Mouse (Mus musculus): Measurements from ENCODE around the gene 0610010K14Rik. TPM values are rescaled to one million over a fixed set of nuclear protein-coding genes. Genes with fewer than 3 reads are reported as not detected.
A peak's percentile ranks its signal among the peaks of the same experiment; 100 is the strongest.

The 0610010K14Rik gene
- polyA plus RNA-seq, 1 experiment from 2014 or later: 183 TPM

- peak overlapping the region; percentile 25; the same call in 1 of the 2 replicates for H3K4me3 ChIP-seq (ENCODE audit: low read depth, low read length)
- no peak overlapping the region for H3K27ac ChIP-seq (ENCODE audit: low read depth, low read length)
- H3K9me3 ChIP-seq (ENCODE audit: control insufficient read depth, low read length): no peaks in the 10 kb centered on the region
- H3K4me2 ChIP-seq (ENCODE audit: low read depth): peak overlapping the region; percentile 47
- H3K9ac ChIP-seq (ENCODE audit: low read length): no peak overlapping the region
- no peaks in the 10 kb centered on the region for H3K36me3 ChIP-seq (ENCODE audit: control insufficient read depth, insufficient read depth, low read length)
- H3K4me1 ChIP-seq (ENCODE audit: control insufficient read depth, insufficient read depth, low read length): peaks cover 26% of the 10 kb centered on the region
- H3K27me3 ChIP-seq (ENCODE audit: control insufficient read depth, insufficient read depth, low read length): peaks cover 48% of the 10 kb centered on the region
- no peak for ATAC-seq (ENCODE audit: insufficient read depth, low FRiP score, low TSS enrichment)
- no peak for DNase-seq (ENCODE audit: low spot score)
- WGBS: 4% methylated on average over 18 of the region's 18 CpGs
These were observed 22.9 kb downstream of the 0610010K14Rik start for GRCm38 (mm10) chr11:70214856-70215209.

- ATAC-seq (ENCODE audit: insufficient read depth, low FRiP score, low TSS enrichment): peak; percentile 31; the same call in 1 of the 2 replicates
- Histone ChIP-seq H3K4me3 (ENCODE audit: low read depth, low read length) (peak overlapping the region; percentile 25), H3K27ac (ENCODE audit: low read depth, low read length) (no peak overlapping the region), H3K4me2 (ENCODE audit: low read depth) (peak overlapping the region; percentile 47), H3K9ac (ENCODE audit: low read length) (peak overlapping the region; percentile 28), H3K36me3 (ENCODE audit: control insufficient read depth, insufficient read depth, low read length) (no peaks in the 10 kb centered on the region), H3K27me3 (ENCODE audit: control insufficient read depth, insufficient read depth, low read length) (peaks cover 48% of the 10 kb centered on the region), H3K4me1 (ENCODE audit: control insufficient read depth, insufficient read depth, low read length) (peaks cover 23% of the 10 kb centered on the region), H3K9me3 (ENCODE audit: control insufficient read depth, low read length) (no peaks in the 10 kb centered on the region)
- DNase-seq (ENCODE audit: low spot score): no peak
- WGBS: 1% methylated on average over 46 of the region's 46 CpGs
These were observed 23.4 kb downstream of the 0610010K14Rik start for GRCm38 (mm10) chr11:70214191-70214855.

GRCm38 (mm10) chr11:70213736-70214135, 24.0 kb downstream of the 0610010K14Rik start:
- Histone ChIP-seq H3K36me3 (ENCODE audit: control insufficient read depth, insufficient read depth, low read length) (no peaks in the 10 kb centered on the region), H3K4me2 (ENCODE audit: low read depth) (peak overlapping the region; percentile 47), H3K9me3 (ENCODE audit: control insufficient read depth, low read length) (no peaks in the 10 kb centered on the region), H3K27me3 (ENCODE audit: control insufficient read depth, insufficient read depth, low read length) (peaks cover 48% of the 10 kb centered on the region), H3K4me3 (ENCODE audit: low read depth, low read length) (peak overlapping the region; percentile 25), H3K4me1 (ENCODE audit: control insufficient read depth, insufficient read depth, low read length) (peaks cover 17% of the 10 kb centered on the region), H3K9ac (ENCODE audit: low read length) (peak overlapping the region; percentile 28), H3K27ac (ENCODE audit: low read depth, low read length) (no peak overlapping the region)
- 7% methylated on average over 26 of the region's 26 CpGs for WGBS
- no peak for ATAC-seq (ENCODE audit: insufficient read depth, low FRiP score, low TSS enrichment)
- DNase-seq (ENCODE audit: low spot score): no peak

- no peak for ATAC-seq (ENCODE audit: insufficient read depth, low FRiP score, low TSS enrichment)
- 12% methylated on average over 9 of the region's 9 CpGs for WGBS
- H3K27me3 ChIP-seq (ENCODE audit: control insufficient read depth, insufficient read depth, low read length): peaks cover 48% of the 10 kb centered on the region
These were observed 24.8 kb downstream of the 0610010K14Rik start for GRCm38 (mm10) chr11:70212896-70213295.

DNA sequence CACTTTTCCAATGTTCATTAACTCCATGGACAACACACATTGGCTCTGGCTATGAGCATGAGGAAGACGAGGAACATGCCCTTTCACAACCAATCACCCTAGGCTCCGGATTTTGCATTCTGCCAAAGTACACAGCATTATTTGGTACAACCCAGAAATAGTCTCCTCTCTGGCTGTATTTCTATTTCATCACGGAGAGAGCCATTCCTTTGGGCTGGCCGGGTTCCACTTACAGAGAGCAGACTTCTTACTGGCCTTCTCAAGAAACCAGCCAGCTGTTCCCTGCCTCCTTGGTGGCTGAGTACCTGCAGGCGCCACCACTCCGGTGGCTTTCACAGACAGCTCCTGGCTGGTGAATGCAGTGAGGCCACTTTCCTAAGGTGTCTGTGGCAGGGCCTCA, 25.3 kb downstream of the 0610010K14Rik start, which contains the start of gene Slc16a11:
Gene Slc16a11, plus strand, starts transcription at position 330 of the 400 bp plus-strand sequence.
- Histone ChIP-seq H3K4me2 (ENCODE audit: low read depth) (no peak within 1 kb of the TSS), H3K36me3 (ENCODE audit: control insufficient read depth, insufficient read depth, low read length) (no peaks in the 10 kb centered on the region), H3K9ac (ENCODE audit: low read length) (no peak within 1 kb of the TSS), H3K4me3 (ENCODE audit: low read depth, low read length) (no peak within 1 kb of the TSS), H3K27me3 (ENCODE audit: control insufficient read depth, insufficient read depth, low read length) (peaks cover 48% of the 10 kb centered on the region), H3K9me3 (ENCODE audit: control insufficient read depth, low read length) (no peaks in the 10 kb centered on the region), H3K4me1 (ENCODE audit: control insufficient read depth, insufficient read depth, low read length) (peaks cover 16% of the 10 kb centered on the region), H3K27ac (ENCODE audit: low read depth, low read length) (no peak within 1 kb of the TSS)
- ATAC-seq (ENCODE audit: insufficient read depth, low FRiP score, low TSS enrichment): no peak
- no peak for DNase-seq (ENCODE audit: low spot score)
- 67% methylated on average over 6 of the region's 6 CpGs for WGBS

More at GRCm38 (mm10) chr11:70212896-70213295, 24.8 kb downstream of the 0610010K14Rik start:
- no peak overlapping the region for H3K27ac ChIP-seq (ENCODE audit: low read depth, low read length)
- DNase-seq (ENCODE audit: low spot score): peak; percentile 56
- no peaks in the 10 kb centered on the region for H3K9me3 ChIP-seq (ENCODE audit: control insufficient read depth, low read length)
- no peak overlapping the region for H3K4me2 ChIP-seq (ENCODE audit: low read depth)
- peaks cover 16% of the 10 kb centered on the region for H3K4me1 ChIP-seq (ENCODE audit: control insufficient read depth, insufficient read depth, low read length)
- no peak overlapping the region for H3K4me3 ChIP-seq (ENCODE audit: low read depth, low read length)
- H3K36me3 ChIP-seq (ENCODE audit: control insufficient read depth, insufficient read depth, low read length): no peaks in the 10 kb centered on the region
- H3K9ac ChIP-seq (ENCODE audit: low read length): no peak overlapping the region

DNA sequence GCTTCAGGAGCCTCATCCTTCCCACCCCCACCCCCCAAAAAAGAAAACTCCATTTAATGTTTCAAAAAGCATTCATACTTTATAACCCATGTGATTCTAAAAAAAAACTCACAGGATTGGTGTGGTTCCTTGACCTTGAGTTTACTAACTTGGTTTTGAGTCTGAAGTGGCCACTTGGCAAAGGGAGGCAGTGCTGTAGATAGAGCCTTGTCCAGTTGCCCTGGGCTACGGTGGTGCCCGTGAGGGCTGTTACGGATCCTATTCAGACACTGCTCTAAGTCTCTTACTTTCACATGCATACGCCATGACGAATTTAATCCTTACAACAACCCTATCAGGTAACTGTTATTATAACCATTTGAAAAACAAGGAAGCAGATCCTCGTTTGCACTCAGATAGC, 25.7 kb downstream of the 0610010K14Rik start:
- H3K4me2 ChIP-seq (ENCODE audit: low read depth): no peak overlapping the region
- peaks cover 47% of the 10 kb centered on the region for H3K27me3 ChIP-seq (ENCODE audit: control insufficient read depth, insufficient read depth, low read length)
- H3K4me3 ChIP-seq (ENCODE audit: low read depth, low read length): no peak overlapping the region
- H3K4me1 ChIP-seq (ENCODE audit: control insufficient read depth, insufficient read depth, low read length): peaks cover 16% of the 10 kb centered on the region
- DNase-seq (ENCODE audit: low spot score): no peak
- ATAC-seq (ENCODE audit: insufficient read depth, low FRiP score, low TSS enrichment): no peak
- H3K9ac ChIP-seq (ENCODE audit: low read length): no peak overlapping the region
- no peaks in the 10 kb centered on the region for H3K36me3 ChIP-seq (ENCODE audit: control insufficient read depth, insufficient read depth, low read length)
- no peaks in the 10 kb centered on the region for H3K9me3 ChIP-seq (ENCODE audit: control insufficient read depth, low read length)
- H3K27ac ChIP-seq (ENCODE audit: low read depth, low read length): no peak overlapping the region
- 84% methylated on average over 6 of the region's 6 CpGs for WGBS

DNA sequence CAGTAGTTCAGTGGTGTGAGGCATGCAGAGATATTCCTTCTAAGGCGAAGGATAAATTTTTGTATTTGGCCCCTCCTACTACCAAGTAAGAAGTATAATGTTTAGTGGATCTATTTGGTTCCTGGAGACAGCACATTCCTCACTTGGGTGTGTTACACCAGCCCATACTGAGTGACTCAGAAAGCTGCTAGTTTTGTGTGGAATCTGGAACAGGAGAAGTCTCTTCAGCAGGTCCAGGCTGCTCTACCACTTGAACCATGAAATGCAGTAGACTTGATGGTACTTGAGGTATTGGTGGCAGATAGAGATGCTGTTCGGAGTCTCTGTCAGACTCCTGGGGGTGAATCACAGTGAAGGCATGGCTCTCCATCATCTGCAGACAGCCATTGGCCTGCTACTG, 27.0 kb downstream of the 0610010K14Rik start:
- H3K27me3 ChIP-seq (ENCODE audit: control insufficient read depth, insufficient read depth, low read length): peaks cover 36% of the 10 kb centered on the region
- H3K9ac ChIP-seq (ENCODE audit: low read length): no peak overlapping the region
- peaks cover 16% of the 10 kb centered on the region for H3K4me1 ChIP-seq (ENCODE audit: control insufficient read depth, insufficient read depth, low read length)
- no peaks in the 10 kb centered on the region for H3K9me3 ChIP-seq (ENCODE audit: control insufficient read depth, low read length)
- H3K4me3 ChIP-seq (ENCODE audit: low read depth, low read length): no peak overlapping the region
- 91% methylated on average over 2 of the region's 2 CpGs for WGBS
- no peak overlapping the region for H3K4me2 ChIP-seq (ENCODE audit: low read depth)
- no peak for DNase-seq (ENCODE audit: low spot score)
- no peak for ATAC-seq (ENCODE audit: insufficient read depth, low FRiP score, low TSS enrichment)
- H3K36me3 ChIP-seq (ENCODE audit: control insufficient read depth, insufficient read depth, low read length): no peaks in the 10 kb centered on the region
- no peak overlapping the region for H3K27ac ChIP-seq (ENCODE audit: low read depth, low read length)

DNA sequence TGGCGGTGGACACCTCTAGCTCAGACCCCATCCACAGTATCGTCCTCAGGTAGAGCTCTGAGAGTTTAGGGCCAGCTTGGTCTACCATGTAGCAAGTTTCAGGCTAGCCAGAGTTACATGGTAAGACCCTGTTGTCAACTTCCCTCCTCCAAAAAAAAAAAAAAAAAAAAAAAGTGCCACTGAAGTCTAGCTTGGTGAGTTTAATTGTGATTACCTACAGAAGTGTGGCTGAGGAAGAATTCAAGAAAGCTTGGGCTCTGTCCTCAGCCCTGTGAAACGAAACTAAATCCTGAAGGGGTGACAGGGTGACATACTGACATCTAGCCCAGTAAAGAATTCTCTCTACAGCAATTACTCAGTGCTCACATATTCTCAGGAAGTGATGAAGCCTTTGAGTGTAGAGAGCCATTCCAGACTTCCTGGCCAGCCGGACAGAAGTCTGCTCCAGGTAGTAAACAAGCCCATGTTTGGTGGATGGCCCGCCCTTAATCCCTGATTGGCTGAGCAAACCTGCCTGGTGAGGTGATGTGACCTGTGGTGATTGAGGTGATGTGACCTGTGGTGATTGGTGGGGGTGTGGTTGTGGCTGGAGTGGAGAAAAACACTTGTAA, 28.8 kb downstream of the 0610010K14Rik start:
- Histone ChIP-seq H3K4me2 (ENCODE audit: low read depth) (no peak overlapping the region), H3K36me3 (ENCODE audit: control insufficient read depth, insufficient read depth, low read length) (no peaks in the 10 kb centered on the region), H3K4me3 (ENCODE audit: low read depth, low read length) (no peak overlapping the region), H3K4me1 (ENCODE audit: control insufficient read depth, insufficient read depth, low read length) (peaks cover 3% of the 10 kb centered on the region; the same call in 1 of the 2 replicates), H3K9ac (ENCODE audit: low read length) (no peak overlapping the region), H3K27ac (ENCODE audit: low read depth, low read length) (no peak overlapping the region), H3K27me3 (ENCODE audit: control insufficient read depth, insufficient read depth, low read length) (peaks cover 18% of the 10 kb centered on the region), H3K9me3 (ENCODE audit: control insufficient read depth, low read length) (no peaks in the 10 kb centered on the region)
- WGBS: 77% methylated on average over 5 of the region's 5 CpGs
- no peak for DNase-seq (ENCODE audit: low spot score)
- ATAC-seq (ENCODE audit: insufficient read depth, low FRiP score, low TSS enrichment): no peak

GRCm38 (mm10) chr11:70207283-70207682, 30.4 kb downstream of the 0610010K14Rik start:
- no peak overlapping the region for H3K4me3 ChIP-seq (ENCODE audit: low read depth, low read length)
- no peak for ATAC-seq (ENCODE audit: insufficient read depth, low FRiP score, low TSS enrichment)

More at GRCm38 (mm10) chr11:70207283-70207682, 30.4 kb downstream of the 0610010K14Rik start:
- Histone ChIP-seq H3K36me3 (ENCODE audit: control insufficient read depth, insufficient read depth, low read length) (no peaks in the 10 kb centered on the region), H3K27ac (ENCODE audit: low read depth, low read length) (no peak overlapping the region), H3K4me2 (ENCODE audit: low read depth) (no peak overlapping the region), H3K9me3 (ENCODE audit: control insufficient read depth, low read length) (no peaks in the 10 kb centered on the region), H3K27me3 (ENCODE audit: control insufficient read depth, insufficient read depth, low read length) (peaks cover 3% of the 10 kb centered on the region; the same call in 1 of the 2 replicates), H3K4me1 (ENCODE audit: control insufficient read depth, insufficient read depth, low read length) (no peaks in the 10 kb centered on the region), H3K9ac (ENCODE audit: low read length) (no peak overlapping the region)
- DNase-seq (ENCODE audit: low spot score): no peak
- 94% methylated on average over 7 of the region's 7 CpGs for WGBS
